Mouse (Mus musculus) G1E (cell line): Measurements from ENCODE around the gene Olfr552.
"Not testable (repeated sequence)": the region's sequence is repeated elsewhere in the genome, so short reads cannot be mapped to it uniquely, and the experiment has no call there.

Source experiments
- CTCF ChIP-seq: IDR thresholded peaks from 2 replicates; pipeline ENCODE4 v1.5.1; 2012; ENCODE audit warnings: low read depth, low read length, inconsistent platforms, mixed read lengths
- GATA1 ChIP-seq: IDR thresholded peaks from 2 replicates; pipeline ENCODE4 v1.6.1; 2012; ENCODE audit warnings: borderline replicate concordance, low read length, inconsistent platforms, mixed read lengths
- GATA2 ChIP-seq: IDR thresholded peaks from 2 replicates; pipeline ENCODE4 v1.6.1; 2012; ENCODE audit warnings: low read depth, low read length, inconsistent platforms, borderline replicate concordance
- POLR2AphosphoS5 ChIP-seq: IDR thresholded peaks from 2 replicates; pipeline ENCODE4 v1.6.1; 2012; ENCODE audit warnings: low read depth, low read length, inconsistent platforms; ENCODE audit not compliant: insufficient replicate concordance
- TAL1 ChIP-seq: conservative IDR thresholded peaks from 2 replicates; pipeline ENCODE4 v1.6.1; 2012; ENCODE audit warnings: low read depth, low read length, inconsistent platforms, mixed read lengths

DNA sequence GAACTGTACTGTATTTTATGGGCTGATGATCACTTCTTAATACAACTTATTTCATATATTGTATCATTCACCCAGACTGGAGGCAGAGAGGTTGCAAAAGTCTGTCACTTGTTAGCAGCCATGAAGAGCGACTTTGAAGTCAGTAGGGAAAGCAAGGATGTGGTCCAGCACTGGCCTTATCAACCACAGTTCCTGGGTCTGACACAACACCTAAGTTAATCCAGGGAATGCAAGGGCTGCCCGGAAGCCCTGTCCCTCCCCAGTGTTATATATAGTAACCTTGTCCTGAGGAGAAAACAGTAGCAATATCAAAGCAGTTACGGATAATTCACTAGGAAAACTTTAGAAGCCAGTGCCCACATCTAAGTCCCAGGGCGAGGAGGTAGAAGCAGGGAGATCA is 47.4 kb downstream of the Olfr552 start:
- not testable (repeated sequence) for TF ChIP-seq CTCF, GATA1, TAL1, POLR2AphosphoS5, GATA2
